Mouse (Mus musculus): ENCODE measurements at regions not wholly inside any gene's neighbourhood (a gene's known extent, or its start where the extent isn't known, plus 50 kb on each side); places are given as distances from the start of the nearest gene placed in this dataset.

DNA sequence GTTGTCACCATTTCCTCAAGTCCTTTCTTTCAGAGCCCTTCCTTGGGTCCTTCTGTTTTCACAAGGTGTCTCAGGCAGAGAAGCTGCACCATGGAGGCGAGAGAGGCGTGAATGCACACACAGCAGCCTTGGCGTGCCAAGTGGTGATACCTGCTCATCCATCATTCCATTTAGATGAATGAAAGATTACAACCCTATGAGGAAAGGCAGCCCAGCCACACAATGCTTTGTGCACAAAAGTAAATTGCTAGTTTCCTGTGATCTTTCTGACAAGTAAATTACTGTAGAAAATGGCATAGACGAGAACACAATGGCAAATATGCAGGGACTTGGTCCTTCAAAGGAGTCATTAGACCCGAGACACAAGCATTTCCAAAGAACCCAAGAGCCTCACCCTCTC lies 101.4 kb downstream of the Rnd3 start:
- TF ChIP-seq CTCF (IDR thresholded peaks at IDR 0.05; ENCODE audit: low read depth) (no peak), EP300 (optimal IDR thresholded peaks at IDR 0.05) (no peak)
